ENCODE assay signal across 8 mouse cellular contexts in the genomic region with DNA sequence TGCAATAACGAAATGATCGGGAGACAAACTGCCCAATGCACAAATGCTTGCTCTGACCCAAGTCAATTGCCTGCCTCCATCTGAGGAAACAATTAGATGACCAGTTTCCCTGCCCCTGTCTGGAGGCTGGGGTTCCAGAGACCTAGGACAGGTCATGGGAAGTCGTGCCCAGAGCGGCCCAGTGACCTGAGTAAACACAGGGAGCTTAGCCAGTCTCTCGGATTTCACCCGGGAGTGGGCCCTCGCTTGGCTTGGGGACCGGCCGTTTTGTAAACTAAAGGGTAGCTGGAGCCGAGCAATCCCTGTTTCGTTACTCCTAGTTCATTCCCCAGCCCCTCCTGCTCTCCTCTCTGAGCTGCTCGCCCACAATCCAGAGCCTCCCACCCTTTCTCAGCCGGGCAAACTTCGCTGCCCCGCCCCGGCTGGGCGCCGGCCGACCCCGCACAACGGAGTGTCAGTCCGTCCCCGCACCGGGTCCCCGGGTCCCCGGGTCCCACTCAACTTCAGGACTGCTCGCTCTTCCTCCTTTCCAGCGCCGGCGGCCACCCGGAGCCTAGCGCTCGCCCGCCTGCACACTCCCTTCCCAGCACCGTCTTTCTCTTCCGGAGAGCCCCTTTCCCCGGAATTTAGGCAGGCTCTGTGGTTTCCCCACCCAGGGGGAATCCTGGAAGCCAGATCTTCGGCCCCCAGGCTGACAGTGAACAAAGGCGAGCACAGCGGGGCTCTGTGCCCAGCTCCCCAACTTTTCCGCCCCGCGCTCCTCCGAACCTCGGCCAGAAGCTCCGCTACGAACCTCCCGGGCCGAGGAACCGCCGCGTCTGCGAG. TPM values are rescaled to one million over a fixed set of nuclear protein-coding genes. Genes with fewer than 3 reads are reported as not detected.
DNase-seq lines count a peak whose midpoint lies in the region; ATAC-seq and TF ChIP-seq lines count a peak whose summit lies in the region.

No protein-coding gene starts in this region.

- 2% methylated on average over 37 of the region's 53 CpGs for WGBS in embryonic facial prominence, embryonic 14.5 days
- WGBS in limb, embryonic 15.5 days: 1% methylated on average over 53 of the region's 53 CpGs
- WGBS in small intestine, adult 2 months: 2% methylated on average over 53 of the region's 53 CpGs

- peak overlapping the region; percentile 86 for H3K4me3 ChIP-seq in embryonic facial prominence, embryonic 14.5 days (ENCODE audit: low read depth, low read length)
- peak overlapping the region; percentile 64 for H3K4me3 ChIP-seq in limb, embryonic 15.5 days
- H3K4me3 ChIP-seq in small intestine, adult 2 months (ENCODE audit: low read depth, low read length): peak overlapping the region; percentile 47

- TF ChIP-seq POLR2A in small intestine, adult 2 months (IDR thresholded peaks at IDR 0.05; ENCODE audit: low read depth, low read length): no peak

- peaks cover 61% of the 10 kb centered on the region for H3K27me3 ChIP-seq in embryonic facial prominence, embryonic 14.5 days (replicated peaks; ENCODE audit: control insufficient read depth, insufficient read depth, low read length)
- H3K27me3 ChIP-seq in limb, embryonic 15.5 days: peaks cover 77% of the 10 kb centered on the region
- H3K27me3 ChIP-seq in small intestine, adult 2 months (ENCODE audit: control insufficient read depth, insufficient read depth, low read length): peaks cover 83% of the 10 kb centered on the region

- no peak for ATAC-seq in embryonic facial prominence, embryonic 14.5 days (ENCODE audit: low read depth)
- no peak for ATAC-seq in limb, embryonic 15.5 days (ENCODE audit: insufficient number of reproducible peaks, low FRiP score, low TSS enrichment, low read depth)

- H3K36me3 ChIP-seq in embryonic facial prominence, embryonic 14.5 days (ENCODE audit: control insufficient read depth, insufficient read depth, low read length): peaks cover 24% of the 10 kb centered on the region; the same call in 1 of the 2 replicates
- no peaks in the 10 kb centered on the region for H3K36me3 ChIP-seq in limb, embryonic 15.5 days
- H3K36me3 ChIP-seq in small intestine, adult 2 months (ENCODE audit: control insufficient read depth, insufficient read depth, low read length): no peaks in the 10 kb centered on the region

- peak overlapping the region; percentile 97 for H3K9ac ChIP-seq in embryonic facial prominence, embryonic 14.5 days (ENCODE audit: low read depth, low read length)
- H3K9ac ChIP-seq in limb, embryonic 15.5 days: peak overlapping the region; percentile 60

- TF ChIP-seq CTCF in small intestine, adult 2 months (IDR thresholded peaks at IDR 0.05; ENCODE audit: extremely low read depth, insufficient read length, insufficient replicate concordance, low read depth, low read length): no peak

- DNase-seq in adrenal gland, adult (ENCODE audit: inconsistent age in 2 of 2, low spot score in 1 of 2): peak; percentile 18 to 79
- DNase-seq in adrenal gland, adult 8-10 months: no peak
- DNase-seq in 3134 (ENCODE audit: extremely low read depth, insufficient read length, low spot score): peak; percentile 62
- no peak for DNase-seq in embryonic facial prominence, embryonic 14.5 days (ENCODE audit: low spot score)
- peak; percentile 58 to 79 for DNase-seq in heart, postnatal 36 days
- DNase-seq in right cerebral cortex, postnatal 10 days (ENCODE audit: low spot score in 2 of 2): no peak

- intact Hi-C loops in heart, postnatal 36 days (cut with DNase I): loop anchor here (5.0 kb wide), 5 partner anchors 68 to 408 kb away; partner anchors contain the start of genes 4930447C04Rik, Six4, Slc38a6 and Trmt5

- H3K4me1 ChIP-seq in embryonic facial prominence, embryonic 14.5 days (ENCODE audit: control insufficient read depth, insufficient read depth, low read length): peaks cover 18% of the 10 kb centered on the region
- peaks cover 48% of the 10 kb centered on the region for H3K4me1 ChIP-seq in limb, embryonic 15.5 days
- H3K4me1 ChIP-seq in small intestine, adult 2 months (ENCODE audit: control insufficient read depth, insufficient read depth, insufficient read length, low read length): peaks cover 17% of the 10 kb centered on the region

- H3K27ac ChIP-seq in embryonic facial prominence, embryonic 14.5 days (replicated peaks; ENCODE audit: low read depth, low read length): peak overlapping the region; percentile 89
- peak overlapping the region; percentile 86 for H3K27ac ChIP-seq in limb, embryonic 15.5 days
- H3K27ac ChIP-seq in small intestine, adult 2 months (ENCODE audit: insufficient read depth, low read depth, low read length): no peak overlapping the region

- H3K9me3 ChIP-seq in embryonic facial prominence, embryonic 14.5 days (ENCODE audit: control insufficient read depth, low read length): no peaks in the 10 kb centered on the region
- H3K9me3 ChIP-seq in limb, embryonic 15.5 days: no peaks in the 10 kb centered on the region

- peak overlapping the region; percentile 70 for H3K4me2 ChIP-seq in embryonic facial prominence, embryonic 14.5 days (ENCODE audit: low read depth, low read length)
- H3K4me2 ChIP-seq in limb, embryonic 15.5 days: peak overlapping the region; percentile 81

RNA-seq across cellular contexts. Expression of gene Six1, which starts 9.3 kb away (rescaled TPM):
- total RNA-seq in adrenal gland, adult 8-10 months (2022): 1 to 10 TPM in 3 of 4 experiments, under 1 TPM in 1; 0.94 to 2.3 (median 1.3) TPM
- 46.5 and 53.9 TPM in 2 replicates for polyA plus RNA-seq in embryonic facial prominence, embryonic 14.5 days (2014; fragmentation: Nextera tagmentation; extraction: Ambion mirVana)
- total RNA-seq in heart, postnatal 36 days (2021): 1 to 10 TPM in 1 of 2 experiments, under 1 TPM in 1; 0.89 to 1.3 TPM
- 28.2 and 34.3 TPM in 2 replicates for polyA plus RNA-seq in limb, embryonic 15.5 days (2015; fragmentation: Nextera tagmentation; extraction: Ambion mirVana)
- polyA plus RNA-seq in small intestine, adult 2 months (2012; rRNA removed): not detected in 2 replicates

Comparison
In these comparisons a context has a peak if more than half of its experiments do, and no peak if none do; other contexts are left out.
1. DNase-seq: peak in adrenal gland, adult (2 of 2), 3134 (single experiment) and heart, postnatal 36 days (2 of 2); none in adrenal gland, adult 8-10 months (single experiment), embryonic facial prominence, embryonic 14.5 days (single experiment) and right cerebral cortex, postnatal 10 days (0 of 2).
2. RNA of gene Six1, which starts 9.3 kb away (polyA plus RNA-seq): 46.5 to 53.9 TPM in embryonic facial prominence, embryonic 14.5 days and 28.2 to 34.3 TPM in limb, embryonic 15.5 days; not detected in small intestine, adult 2 months; every median in the first group is over 10 times any median in the second.
3. Peak in every context shown above with its lines, with median percentiles within 50 percentile points of each other: H3K4me3 ChIP-seq.